Mouse (Mus musculus) MEL (cell line): Measurements from ENCODE around the gene A530032D15Rik.
"Not testable (repeated sequence)": the region's sequence is repeated elsewhere in the genome, so short reads cannot be mapped to it uniquely, and the experiment has no call there.

Experiments used
- CHD2 ChIP-seq: IDR thresholded peaks from 2 replicates; pipeline ENCODE4 v1.6.1; 2011; ENCODE audit warnings: low read length, improper control_type of control experiment
- CTCF ChIP-seq, 3 experiments: IDR thresholded peaks in 2 of 3; conservative IDR thresholded peaks in 1 of 3; 2 replicates each; pipeline ENCODE4 v1.5.1; 2011 to 2012; ENCODE audit warnings: low read length in 3 of 3, low read depth in 2 of 3, mild to moderate bottlenecking in 2 of 3, improper control_type of control experiment in 1 of 3, inconsistent platforms in 1 of 3, mixed read lengths in 1 of 3, moderate library complexity in 1 of 3; ENCODE audit not compliant: control insufficient read depth in 1 of 3, insufficient read depth in 1 of 3, poor library complexity in 1 of 3, severe bottlenecking in 1 of 3
- EP300 ChIP-seq, 2 experiments: IDR thresholded peaks; 2 replicates each; pipeline ENCODE4 v1.6.1; 2011; ENCODE audit warnings: improper control_type of control experiment in 2 of 2, low read length in 2 of 2, low read depth in 1 of 2, mild to moderate bottlenecking in 1 of 2
- HCFC1 ChIP-seq: IDR thresholded peaks from 2 replicates; pipeline ENCODE4 v1.6.1; 2012; ENCODE audit warnings: low read depth, mild to moderate bottlenecking, inconsistent platforms, low read length, improper control_type of control experiment, moderate library complexity
- JUND ChIP-seq: IDR thresholded peaks from 2 replicates; pipeline ENCODE4 v1.6.1; 2011; ENCODE audit warnings: low read depth, mild to moderate bottlenecking, improper control_type of control experiment, low read length
- MAFK ChIP-seq: IDR thresholded peaks from 2 replicates; pipeline ENCODE4 v1.6.1; 2011; ENCODE audit warnings: low read depth, mild to moderate bottlenecking, low read length, improper control_type of control experiment, borderline replicate concordance
- MXI1 ChIP-seq: IDR thresholded peaks from 2 replicates; pipeline ENCODE4 v1.6.1; 2011; ENCODE audit warnings: mild to moderate bottlenecking, low read depth, low read length, improper control_type of control experiment
- NRF1 ChIP-seq: IDR thresholded peaks from 2 replicates; pipeline ENCODE4 v1.6.1; 2014; ENCODE audit warnings: low read depth, mild to moderate bottlenecking, inconsistent platforms, low read length, improper control_type of control experiment, moderate library complexity; ENCODE audit not compliant: poor library complexity, insufficient read depth, severe bottlenecking
- POLR2A ChIP-seq, 2 experiments: IDR thresholded peaks; 2 replicates each; pipeline ENCODE4 v1.6.1; 2011 to 2012; ENCODE audit warnings: low read length in 2 of 2, mild to moderate bottlenecking in 2 of 2, control low read depth in 1 of 2, improper control_type of control experiment in 1 of 2, low read depth in 1 of 2, moderate library complexity in 1 of 2; ENCODE audit not compliant: control insufficient read depth in 1 of 2, insufficient read depth in 1 of 2, poor library complexity in 1 of 2
- POLR2AphosphoS2 ChIP-seq: IDR thresholded peaks from 2 replicates; pipeline ENCODE4 v1.6.1; 2011; ENCODE audit warnings: low read length, improper control_type of control experiment
- RCOR1 ChIP-seq: IDR thresholded peaks from 2 replicates; pipeline ENCODE4 v1.6.1; 2012; ENCODE audit warnings: low read depth, mild to moderate bottlenecking, inconsistent platforms, low read length, improper control_type of control experiment
- TCF12 ChIP-seq: IDR thresholded peaks from 2 replicates; pipeline ENCODE4 v1.6.1; 2014; ENCODE audit warnings: low read depth, mild to moderate bottlenecking, inconsistent platforms, low read length, improper control_type of control experiment, moderate library complexity

DNA sequence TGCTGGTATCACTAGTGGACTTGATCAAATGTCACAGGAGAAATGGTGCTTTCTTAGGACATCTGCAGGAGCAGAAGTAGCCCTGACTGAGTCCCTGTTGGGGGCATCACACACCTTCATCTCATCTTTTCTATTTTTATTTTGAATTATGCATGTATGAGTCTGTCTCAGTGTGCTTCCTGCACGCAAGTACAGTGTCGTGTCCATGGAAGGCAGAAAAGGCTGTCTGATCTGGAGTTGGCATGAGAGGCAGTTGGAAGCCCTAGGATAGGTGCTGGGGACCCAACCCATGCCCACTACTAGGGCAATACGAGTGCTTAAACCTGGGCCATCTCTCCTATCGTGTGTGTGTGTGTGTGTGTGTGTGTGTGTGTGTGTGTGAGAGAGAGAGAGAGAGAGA lies 4.3 kb downstream of the A530032D15Rik start:
- TF ChIP-seq CHD2; EP300 (IDR thresholded peaks at IDR 0.05; ENCODE audit: low read depth in 1 of 2, low read length in 2 of 2); NRF1; CTCF (IDR thresholded peaks at IDR 0.05 in 2 of 3, conservative IDR thresholded peaks at IDR 0.05 in 1 of 3; ENCODE audit: control insufficient read depth in 1 of 3, insufficient read depth in 1 of 3, low read depth in 2 of 3, low read length in 3 of 3, poor library complexity in 1 of 3, severe bottlenecking in 1 of 3); HCFC1; JUND; POLR2A (IDR thresholded peaks at IDR 0.05; ENCODE audit: control insufficient read depth in 1 of 2, insufficient read depth in 1 of 2, low read depth in 1 of 2, low read length in 2 of 2, poor library complexity in 1 of 2); RCOR1; MAFK; TCF12; POLR2AphosphoS2; MXI1: not testable (repeated sequence)
